25 mouse cellular contexts compared by ENCODE assay signal in genomic region chr4:90144101-90144500, GRCm38 (mm10).
"Had no signal": no experiment of that assay in that cellular context is flagged by ENCODE, and none has a peak within 500 bp of the region (broad histone marks: within the 10 kb centered on the region; RNA-seq: fewer than 3 reads in every experiment).

No protein-coding gene starts in this region.

- H3K9me3 ChIP-seq: heart, embryonic 10.5 days; heart, embryonic 12.5 days; hindbrain, embryonic 10.5 days; hindbrain, embryonic 12.5 days; intestine, embryonic 15.5 days; limb, embryonic 13.5 days; limb, embryonic 15.5 days; liver, embryonic 12.5 days had no signal

- H3K4me1 ChIP-seq: heart, embryonic 10.5 days; heart, embryonic 12.5 days; hindbrain, embryonic 10.5 days; hindbrain, embryonic 12.5 days; intestine, embryonic 15.5 days; limb, embryonic 13.5 days; limb, embryonic 15.5 days; liver, embryonic 12.5 days had no signal

- H3K4me3 ChIP-seq: gastrocnemius, adult 2 months; heart, embryonic 10.5 days; heart, embryonic 12.5 days; hindbrain, embryonic 10.5 days; hindbrain, embryonic 12.5 days; intestine, embryonic 15.5 days; layer of hippocampus, adult 2 months; limb, embryonic 13.5 days; limb, embryonic 15.5 days; liver, embryonic 12.5 days had no signal

- H3K27me3 ChIP-seq: heart, embryonic 12.5 days; hindbrain, embryonic 12.5 days; intestine, embryonic 15.5 days; limb, embryonic 13.5 days; limb, embryonic 15.5 days; liver, embryonic 12.5 days had no signal

- ATAC-seq: hindbrain, embryonic 16.5 days; inflammation-experienced regulatory T-cells, adult 6 months; intestine, embryonic 15.5 days; intestine, postnatal 0 days; liver, embryonic 12.5 days had no signal

- DNase-seq: gastrocnemius, adult 2 months; gastrocnemius, postnatal 10 days; gastrocnemius, postnatal 25 days; heart, adult 18-20 months; heart, postnatal 10 days; heart, postnatal 4 days; kidney, adult 18-20 months; kidney, adult 8-10 months; kidney, postnatal 10 days; kidney, postnatal 25 days; kidney, postnatal 4 days had no signal

- H3K9ac ChIP-seq: heart, embryonic 12.5 days; hindbrain, embryonic 12.5 days; hindbrain, embryonic 14.5 days; intestine, embryonic 15.5 days; limb, embryonic 13.5 days; limb, embryonic 15.5 days; liver, embryonic 12.5 days; liver, embryonic 14.5 days had no signal

- H3K4me2 ChIP-seq: heart, embryonic 12.5 days; hindbrain, embryonic 12.5 days; hindbrain, embryonic 14.5 days; intestine, embryonic 15.5 days; limb, embryonic 13.5 days; limb, embryonic 15.5 days; liver, embryonic 12.5 days had no signal

- H3K27ac ChIP-seq: gastrocnemius, adult 2 months; heart, embryonic 10.5 days; hindbrain, embryonic 10.5 days; hindbrain, embryonic 12.5 days; hindbrain, embryonic 14.5 days; intestine, embryonic 15.5 days; layer of hippocampus, adult 2 months; limb, embryonic 13.5 days; limb, embryonic 15.5 days; liver, embryonic 12.5 days; liver, embryonic 14.5 days had no signal

- H3K36me3 ChIP-seq: heart, embryonic 10.5 days; heart, embryonic 12.5 days; hindbrain, embryonic 10.5 days; hindbrain, embryonic 12.5 days; intestine, embryonic 15.5 days; limb, embryonic 13.5 days; limb, embryonic 15.5 days; liver, embryonic 12.5 days had no signal
